ENCODE assay signal across 1 mouse cellular context in genomic region chr5:24424004-24424781, GRCm38 (mm10).
A peak's percentile ranks its signal among the peaks of the same experiment; 100 is the strongest.
TF ChIP-seq lines count a peak whose summit lies in the region.

No protein-coding gene starts in this region.

TF ChIP-seq in MEL, 35 proteins besides CTCF, POLR2A, EP300 and RAD21 (continued from another document):
- TF ChIP-seq MAX (IDR thresholded peaks at IDR 0.05; ENCODE audit: low read length), result peak; percentile 67; the same call in 1 of the 2 replicates
- TF ChIP-seq GATA1 (IDR thresholded peaks at IDR 0.05; ENCODE audit: low read depth, low read length), result no peak
- no peak for TF ChIP-seq E2F4 (IDR thresholded peaks at IDR 0.05; ENCODE audit: borderline replicate concordance, low read depth, low read length)
- TF ChIP-seq ZMIZ1 (IDR thresholded peaks at IDR 0.05; ENCODE audit: low read depth, low read length), result peak; percentile 30; the same call in 1 of the 2 replicates
- TF ChIP-seq ZC3H11A (IDR thresholded peaks at IDR 0.05; ENCODE audit: low read depth, low read length), result no peak
- TF ChIP-seq CHD2 (IDR thresholded peaks at IDR 0.05; ENCODE audit: low read length), result no peak; the same call in 1 of the 2 replicates
- no peak for TF ChIP-seq UBTF (IDR thresholded peaks at IDR 0.05; ENCODE audit: borderline replicate concordance, insufficient read depth, low read depth, low read length)
- TF ChIP-seq BHLHE40 (IDR thresholded peaks at IDR 0.05; ENCODE audit: borderline replicate concordance, low read depth, low read length), result 0 out of 2 replicates have a peak, but pooled peaks have one; percentile 0
- 0 out of 2 replicates have a peak, but pooled peaks have one; percentile 19 for TF ChIP-seq MAZ (IDR thresholded peaks at IDR 0.05; ENCODE audit: low read depth, low read length)
- no peak for TF ChIP-seq MEF2A (IDR thresholded peaks at IDR 0.05; ENCODE audit: extremely low read depth, insufficient replicate concordance, low read depth, low read length, poor library complexity, severe bottlenecking)
- TF ChIP-seq SMC3 (IDR thresholded peaks at IDR 0.05; ENCODE audit: low read depth, low read length), result no peak
- no peak for TF ChIP-seq ZNF384 (IDR thresholded peaks at IDR 0.05; ENCODE audit: low read depth, low read length)
- TF ChIP-seq NRF1 (IDR thresholded peaks at IDR 0.05; ENCODE audit: insufficient read depth, low read depth, low read length, poor library complexity, severe bottlenecking), result no peak
- no peak for TF ChIP-seq KAT2A (conservative IDR thresholded peaks at IDR 0.05; ENCODE audit: low read depth, low read length)
- TF ChIP-seq USF2 (IDR thresholded peaks at IDR 0.05; ENCODE audit: borderline replicate concordance in 1 of 2, insufficient read depth in 1 of 2, low read depth in 1 of 2, low read length in 2 of 2), result 0 out of 4 replicates have a peak, but pooled peaks of 1 of the 2 experiments have one; percentile 17
